Mouse (Mus musculus): ENCODE data around the gene Zbtb6. TPM values are rescaled to one million over a fixed set of nuclear protein-coding genes. Genes with fewer than 3 reads are reported as not detected.

The Zbtb6 gene
- polyA plus RNA-seq, 1 experiment from 2014 or later = 4.7 TPM

Other genes starting within 250 kb of the Zbtb6 start
- not detected in 2 replicates for gene Olfr366, start 231.6 kb downstream of the Zbtb6 start, polyA plus RNA-seq (2016; fragmentation: Nextera tagmentation; extraction: Ambion mirVana)
- gene Olfr368, start 116.7 kb downstream of the Zbtb6 start, polyA plus RNA-seq (2016; fragmentation: Nextera tagmentation; extraction: Ambion mirVana) = not detected in 2 replicates
- gene Pdcl, start 83.8 kb downstream of the Zbtb6 start, polyA plus RNA-seq (2016; fragmentation: Nextera tagmentation; extraction: Ambion mirVana) = 38.4 and 40.6 TPM in 2 replicates
- gene Rc3h2, start 20.3 kb downstream of the Zbtb6 start, polyA plus RNA-seq (2016; fragmentation: Nextera tagmentation; extraction: Ambion mirVana) = 14.6 and 17.5 TPM in 2 replicates
- gene Zbtb26, start within 50 bp of the Zbtb6 start, polyA plus RNA-seq (2016; fragmentation: Nextera tagmentation; extraction: Ambion mirVana) = 7.2 and 7.4 TPM in 2 replicates
- 37.2 and 39.2 TPM in 2 replicates for gene Rabgap1, start 108 bp upstream of the Zbtb6 start, polyA plus RNA-seq (2016; fragmentation: Nextera tagmentation; extraction: Ambion mirVana)
- gene Gpr21, start 73.2 kb upstream of the Zbtb6 start, polyA plus RNA-seq (2016; fragmentation: Nextera tagmentation; extraction: Ambion mirVana) = 0.86 and 1.2 TPM in 2 replicates

Data from heart, embryonic 12.5 days (tissue).